Mouse (Mus musculus): ENCODE measurements at regions not wholly inside any gene's neighbourhood (a gene's known extent, or its start where the extent isn't known, plus 50 kb on each side); places are given as distances from the start of the nearest gene placed in this dataset.

- TF ChIP-seq CTCF (IDR thresholded peaks at IDR 0.05; ENCODE audit: borderline replicate concordance, insufficient read depth, low read depth, low read length) = no peak
- no peak for TF ChIP-seq POLR2A (IDR thresholded peaks at IDR 0.05; ENCODE audit: borderline replicate concordance, insufficient read depth, low read length)
These were observed 4757.4 kb downstream of the 9330182O14Rik start for GRCm38 (mm10) chr15:44891544-44891943.
